Mouse (Mus musculus) left cerebral cortex, postnatal 10 days (tissue): ENCODE measurements at regions not wholly inside any gene's neighbourhood (a gene's known extent, or its start where the extent isn't known, plus 50 kb on each side); places are given as distances from the start of the nearest gene placed in this dataset.

Experiments
- DNase-seq, 2 experiments: peaks; one replicate each; pipeline ENCODE4 v3.0.0; 2021 to 2022; ENCODE audit warnings: low spot score in 2 of 2, mixed read lengths in 1 of 2; ENCODE audit errors: extremely low spot score in 1 of 2
- intact Hi-C: fragments of 180-260 bp; cut with DNase I; formaldehyde crosslinking; loops from one replicate; pipeline ENCODE4 v1.15.1; 2025

DNA sequence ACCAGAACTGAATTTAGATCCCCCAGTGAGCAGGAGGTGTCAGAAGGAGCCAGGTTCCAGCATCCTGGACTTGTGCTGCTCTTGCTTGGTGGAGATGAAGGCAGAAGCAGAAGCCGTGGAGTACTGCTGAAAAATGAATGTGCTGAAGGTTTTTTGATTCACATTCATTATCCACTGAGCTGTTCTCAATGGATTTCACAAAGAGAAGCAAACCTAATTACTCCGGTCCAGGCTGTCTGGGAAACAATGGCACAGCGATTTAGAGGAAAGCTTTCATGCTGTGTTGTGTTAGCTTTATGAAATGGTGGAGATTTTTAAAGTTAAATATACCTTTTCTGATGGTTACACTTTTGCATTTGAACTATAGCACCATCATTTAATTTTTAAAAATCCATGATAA, 535.3 kb upstream of the Adgrl3 start:
- DNase-seq = no peak
- intact Hi-C loops = no loop called here

DNA sequence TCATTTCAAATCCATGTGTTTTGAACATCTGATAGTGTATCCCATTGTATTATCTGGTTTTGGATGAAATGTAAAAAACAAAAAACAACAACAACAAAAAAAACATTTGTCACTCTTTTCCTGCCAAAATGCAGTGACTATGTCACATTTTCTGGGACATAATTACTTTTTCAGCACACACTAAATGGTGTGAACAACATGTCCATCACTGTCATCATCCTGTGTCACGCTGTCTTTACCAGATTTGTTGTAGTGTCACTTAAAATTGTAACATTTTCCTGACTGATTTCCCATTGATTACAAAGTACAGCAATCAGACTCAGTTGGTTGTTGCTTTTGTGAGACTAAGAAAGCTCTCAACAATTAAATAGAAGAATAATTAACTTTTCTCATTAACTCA, 531.6 kb upstream of the Adgrl3 start:
- intact Hi-C loops = no loop called here

DNA sequence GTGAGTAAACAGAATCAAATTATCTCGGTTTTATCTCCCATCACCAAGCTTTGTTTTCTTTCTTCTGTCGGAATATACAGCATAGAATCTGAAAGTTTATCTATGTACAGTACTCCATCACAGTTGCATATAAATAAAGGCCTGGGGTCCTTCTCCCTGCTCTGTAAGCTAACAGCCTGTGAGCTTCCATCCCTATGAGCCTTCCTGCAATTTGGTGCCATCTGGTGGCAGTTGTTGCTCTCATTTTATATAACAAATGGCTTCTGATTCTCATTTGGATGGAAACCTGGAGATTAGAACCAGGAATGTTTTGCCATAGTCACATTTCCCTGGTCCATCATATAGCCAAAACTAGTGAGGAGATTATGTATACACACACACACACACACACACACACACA, 511.3 kb upstream of the Adgrl3 start:
- intact Hi-C loops = no loop called here
- DNase-seq = peak; percentile 50 to 55

More for the DNA sequence above, 531.6 kb upstream of the Adgrl3 start:
- DNase-seq = no peak

DNA sequence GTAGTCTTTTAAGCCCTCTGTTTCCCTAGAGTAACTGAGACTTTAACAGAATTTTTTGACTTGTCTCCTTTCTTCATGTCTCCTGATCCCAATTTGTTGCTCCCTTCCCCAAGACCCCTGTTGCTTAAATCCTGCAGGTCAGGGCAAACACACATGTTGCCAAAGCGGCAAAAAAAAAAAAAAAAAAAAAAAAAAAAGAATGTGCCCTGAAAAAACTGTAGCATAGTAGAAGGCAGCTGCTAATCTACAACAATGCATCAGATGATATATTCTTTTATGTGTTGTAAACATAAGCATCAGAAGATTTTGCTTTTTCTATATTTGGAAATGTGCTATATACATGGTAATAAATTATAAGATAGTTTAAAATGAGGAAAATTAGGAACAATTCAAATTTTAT, 479.9 kb upstream of the Adgrl3 start:
- no peak for DNase-seq

DNA sequence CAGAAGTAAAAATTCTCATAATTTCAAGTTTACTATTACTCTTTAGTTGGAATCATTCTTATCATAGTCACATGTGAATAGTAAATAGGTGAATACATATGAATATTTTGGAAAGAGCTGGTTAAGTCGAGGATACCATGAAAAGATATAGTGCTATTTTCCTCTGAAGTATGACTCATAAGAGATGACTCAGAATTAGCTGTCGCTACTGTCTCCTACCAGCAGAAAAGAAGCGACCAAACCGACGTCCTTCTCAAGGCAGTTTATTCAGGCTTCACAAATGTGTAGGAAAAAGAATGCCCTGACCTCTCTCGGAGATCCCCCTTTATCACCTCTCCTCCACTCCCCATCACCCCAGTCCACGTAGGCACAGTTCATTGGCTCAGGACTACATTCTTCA, 468.3 kb upstream of the Adgrl3 start:
- intact Hi-C loops = no loop called here
- no peak for DNase-seq

More for the DNA sequence above, 479.9 kb upstream of the Adgrl3 start:
- intact Hi-C loops = no loop called here

DNA sequence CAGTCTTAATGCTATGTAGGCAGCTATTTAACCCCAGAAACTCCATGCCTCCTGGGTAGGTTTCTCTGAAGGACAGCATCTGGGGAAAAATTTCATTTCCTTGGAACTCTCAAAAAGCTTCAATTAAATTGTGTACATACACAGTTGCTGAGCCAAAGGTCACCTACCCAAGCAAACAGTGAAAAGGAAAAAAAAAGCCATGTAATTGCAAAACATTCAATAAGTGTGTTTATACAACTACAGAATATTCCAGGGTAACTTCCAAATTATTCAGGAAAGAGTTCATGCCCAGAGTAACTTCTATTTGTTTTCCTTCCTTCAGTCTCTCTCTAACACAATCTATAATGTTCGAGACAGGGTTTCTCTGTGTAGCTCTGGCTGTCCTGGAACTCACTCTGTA, 441.2 kb upstream of the Adgrl3 start:
- no peak for DNase-seq
- intact Hi-C loops = no loop called here

DNA sequence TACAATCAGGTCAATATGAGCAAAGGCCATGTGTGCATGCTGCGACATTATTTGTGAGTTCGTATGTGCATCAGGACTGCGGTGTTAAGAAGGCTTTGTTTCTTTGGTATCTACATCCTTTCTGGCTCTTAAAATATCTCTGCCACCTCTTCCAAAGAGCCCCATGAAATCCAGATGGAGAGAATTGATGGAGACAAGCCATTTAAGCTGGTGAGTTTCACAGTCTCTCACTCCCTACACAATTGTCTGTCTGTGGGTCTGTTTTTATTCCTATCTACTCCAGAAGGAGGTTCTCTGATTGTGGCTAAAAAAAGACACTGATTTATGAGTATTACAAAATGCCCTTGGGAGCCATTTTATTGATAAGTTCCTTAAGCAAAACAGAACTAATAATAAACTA, 408.4 kb upstream of the Adgrl3 start:
- DNase-seq = no peak
- intact Hi-C loops = no loop called here

DNA sequence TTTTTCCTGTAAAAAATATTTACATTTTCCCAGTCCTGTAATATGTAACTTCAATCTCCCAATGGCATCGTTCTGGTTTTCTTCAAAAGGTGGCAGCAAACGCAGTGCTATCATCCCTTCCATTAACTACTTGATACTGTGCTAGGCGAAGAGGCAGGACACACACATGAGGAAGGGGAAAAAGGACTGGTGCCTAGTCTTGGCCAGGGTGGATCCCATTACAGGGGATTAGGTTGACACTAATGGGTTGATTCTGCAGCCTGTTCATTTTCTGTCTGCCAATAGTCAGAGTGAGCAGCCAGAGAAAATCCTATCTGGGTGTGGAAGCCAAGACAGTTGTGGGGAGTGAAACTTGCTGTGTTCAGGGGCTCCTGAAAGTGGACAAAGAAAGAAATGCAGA, 392.7 kb upstream of the Adgrl3 start:
- DNase-seq = no peak
- intact Hi-C loops = no loop called here

DNA sequence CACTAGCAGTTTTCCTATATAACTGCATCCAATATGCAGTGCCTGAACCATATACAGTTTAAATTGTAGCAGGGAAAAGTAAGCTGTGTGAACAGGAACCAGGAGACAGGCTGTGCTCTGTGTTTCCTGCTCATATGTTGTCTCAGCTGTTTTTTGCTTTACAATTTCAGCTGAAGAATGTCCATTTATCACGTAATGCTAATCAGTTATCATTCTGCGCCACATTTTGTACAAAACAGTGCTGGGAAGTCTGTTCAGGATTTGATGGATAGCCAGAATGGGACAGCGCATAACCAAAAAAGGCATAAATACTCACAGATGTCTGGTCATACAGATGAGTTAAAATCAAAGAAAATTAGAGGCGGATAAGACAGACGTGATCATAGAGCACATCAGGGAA, 360.9 kb upstream of the Adgrl3 start:
- no peak for DNase-seq
- intact Hi-C loops = no loop called here

DNA sequence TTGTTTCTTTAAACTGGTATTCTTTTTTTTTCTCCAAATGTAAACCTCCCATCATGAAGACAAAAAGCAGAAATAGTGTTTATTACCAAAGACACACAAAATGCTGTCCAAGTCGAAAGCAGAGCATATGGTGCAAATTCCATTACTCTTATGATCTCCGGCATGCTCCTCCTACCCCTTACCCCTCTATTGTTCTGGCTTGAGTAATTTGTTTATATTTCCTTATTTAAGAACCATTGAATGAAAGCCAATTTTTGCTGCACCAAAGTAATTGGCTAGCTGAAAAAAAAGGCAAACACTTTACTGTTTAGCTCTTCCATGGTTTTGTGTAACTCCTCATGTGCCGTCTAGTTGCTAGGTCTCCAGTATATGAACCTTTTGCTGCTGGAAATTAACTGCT, 360.4 kb upstream of the Adgrl3 start:
- no peak for DNase-seq
- intact Hi-C loops = no loop called here

DNA sequence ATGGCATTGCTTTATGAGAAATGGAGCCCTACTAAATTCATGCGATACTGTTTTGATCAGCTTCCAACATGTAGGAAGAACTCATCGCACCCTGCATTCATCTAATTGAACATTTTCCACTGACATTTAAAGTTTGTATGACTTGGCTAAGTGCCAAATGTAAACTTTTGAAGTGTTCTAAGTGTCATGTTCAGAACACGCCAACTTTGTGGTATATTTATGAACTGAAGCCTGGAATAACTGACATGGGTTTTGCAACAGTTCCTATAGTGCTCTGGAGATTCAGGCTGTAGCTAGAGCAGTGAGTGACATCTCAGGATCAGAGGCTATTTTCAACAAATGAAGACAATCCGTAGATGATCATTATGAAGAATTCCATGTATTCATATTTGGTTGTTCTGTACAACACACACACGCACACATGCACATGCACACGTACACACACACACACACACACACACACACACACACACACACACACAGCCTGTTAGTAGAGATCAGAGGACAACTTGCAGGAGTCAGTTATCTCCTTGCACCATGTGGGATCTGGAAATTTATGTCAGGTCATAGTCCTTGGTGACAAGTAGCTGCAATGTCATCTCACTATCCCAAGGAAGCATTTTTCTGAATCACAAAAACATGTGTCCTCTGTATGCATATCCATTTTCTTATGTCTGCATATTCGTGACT, 349.5 kb upstream of the Adgrl3 start:
- intact Hi-C loops = no loop called here
- DNase-seq = no peak

DNA sequence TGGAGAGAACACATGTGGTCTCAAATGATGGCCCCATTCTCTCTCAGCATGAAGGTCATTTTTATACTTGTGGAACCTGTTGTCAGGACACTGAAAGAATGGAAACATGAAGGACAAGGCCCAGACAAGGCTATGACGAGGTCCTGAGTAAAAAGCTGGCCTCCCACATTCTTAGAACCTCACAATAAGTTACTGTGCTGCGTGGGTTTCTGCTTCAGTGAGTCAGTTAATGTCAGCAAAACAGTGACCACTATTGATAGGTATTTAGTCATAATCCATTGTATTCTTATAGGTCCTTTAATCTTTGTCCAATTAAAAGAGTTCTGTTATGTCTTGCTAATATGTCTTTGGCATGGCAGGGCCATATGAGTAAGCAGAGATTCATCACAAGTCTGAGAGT, 336.5 kb upstream of the Adgrl3 start:
- no peak for DNase-seq
- intact Hi-C loops = no loop called here

DNA sequence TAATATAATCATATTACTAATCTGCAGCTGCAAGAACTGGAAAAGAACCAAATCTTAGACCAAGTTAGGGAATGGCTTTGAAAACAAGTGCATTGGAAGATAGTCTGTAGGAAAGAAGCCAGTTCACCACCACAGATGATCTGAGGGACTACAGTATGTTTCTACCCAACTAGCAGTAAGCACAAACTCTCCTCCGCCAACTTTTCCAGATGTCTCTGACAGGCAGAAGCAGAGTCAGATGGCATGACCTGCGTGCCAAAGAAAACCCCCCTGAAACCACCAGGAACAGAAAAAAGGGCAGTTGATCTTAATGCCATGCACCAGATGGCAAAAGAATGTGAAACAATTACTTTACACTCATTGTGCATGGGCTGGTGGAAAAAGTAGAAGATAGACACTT, 319.1 kb upstream of the Adgrl3 start:
- intact Hi-C loops = no loop called here
- no peak for DNase-seq

DNA sequence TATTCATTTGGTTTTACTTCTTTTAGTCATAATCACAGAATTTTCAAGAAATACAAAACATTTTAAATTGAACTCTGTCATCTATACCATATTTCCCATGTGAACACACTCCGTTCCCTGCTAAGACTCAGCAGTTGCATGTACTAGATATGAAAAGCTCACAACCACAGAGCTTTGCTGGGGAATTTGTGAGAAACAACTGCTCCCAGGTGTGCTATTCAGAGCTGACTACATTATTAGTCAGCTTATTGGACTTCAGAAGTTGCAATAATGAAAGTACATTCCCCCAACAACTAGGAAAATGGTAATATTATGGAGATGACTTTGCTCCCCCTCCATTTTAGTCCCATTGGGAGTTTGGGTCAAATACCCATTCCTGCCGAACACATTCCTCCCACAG, 315.2 kb upstream of the Adgrl3 start:
- intact Hi-C loops = no loop called here
- DNase-seq = no peak

DNA sequence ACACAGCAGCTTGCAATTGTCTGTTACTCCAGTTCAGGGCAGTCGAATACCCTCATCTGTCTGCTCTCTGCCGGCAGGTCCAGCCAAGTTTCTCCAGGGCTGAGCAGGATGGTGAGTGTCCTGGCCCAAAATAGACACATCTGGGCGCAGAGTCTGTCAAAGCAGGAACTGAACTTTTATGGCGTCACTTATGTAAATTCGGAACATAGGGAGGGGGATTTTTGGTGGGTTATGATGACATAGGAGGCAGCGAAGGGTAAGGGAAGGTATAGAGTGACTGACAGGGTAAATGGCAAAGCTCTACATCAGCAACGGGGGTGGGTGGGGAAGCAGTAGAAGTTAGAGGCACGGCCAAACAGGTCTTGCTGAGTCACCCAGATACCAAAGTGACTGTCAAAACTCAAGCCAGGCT, 313.3 kb upstream of the Adgrl3 start:
- intact Hi-C loops = no loop called here
- DNase-seq = no peak
